Mouse (Mus musculus): ENCODE data around the gene C2cd4a. TPM values are rescaled to one million over a fixed set of nuclear protein-coding genes. Genes with fewer than 3 reads are reported as not detected.

The C2cd4a gene
- polyA plus RNA-seq (2017; shearing (Covaris generic)) = not detected

DNA sequence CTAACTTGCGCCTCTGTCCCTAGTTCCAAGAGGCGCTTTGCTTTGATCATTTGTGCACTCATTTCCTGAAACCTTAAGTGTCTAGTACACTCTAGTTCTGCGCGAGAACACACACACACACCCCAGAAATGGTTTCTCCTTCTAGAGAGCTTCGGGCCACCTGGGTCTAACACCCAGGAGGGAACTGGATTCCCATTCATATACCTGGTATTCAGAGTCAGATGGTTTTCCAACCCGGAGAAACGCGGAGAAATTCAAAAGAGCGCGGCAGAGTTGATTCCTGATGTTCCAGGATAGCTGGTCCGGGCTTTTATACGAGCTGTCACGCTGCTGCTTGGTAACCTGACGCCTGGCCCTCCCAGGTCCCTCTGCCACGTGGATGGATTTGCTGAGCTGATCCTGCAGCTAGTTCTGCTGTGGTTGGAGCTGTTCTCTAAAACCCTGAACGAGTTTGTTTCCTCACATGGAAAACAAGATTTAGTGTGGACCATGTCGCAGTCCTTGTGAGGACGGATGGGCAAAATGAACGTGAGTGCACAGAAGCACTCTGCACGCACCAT lies at the start of gene C2cd4a:
C2cd4a (minus strand) TSS at position 285 of the 560 bp plus-strand sequence.

DNA sequence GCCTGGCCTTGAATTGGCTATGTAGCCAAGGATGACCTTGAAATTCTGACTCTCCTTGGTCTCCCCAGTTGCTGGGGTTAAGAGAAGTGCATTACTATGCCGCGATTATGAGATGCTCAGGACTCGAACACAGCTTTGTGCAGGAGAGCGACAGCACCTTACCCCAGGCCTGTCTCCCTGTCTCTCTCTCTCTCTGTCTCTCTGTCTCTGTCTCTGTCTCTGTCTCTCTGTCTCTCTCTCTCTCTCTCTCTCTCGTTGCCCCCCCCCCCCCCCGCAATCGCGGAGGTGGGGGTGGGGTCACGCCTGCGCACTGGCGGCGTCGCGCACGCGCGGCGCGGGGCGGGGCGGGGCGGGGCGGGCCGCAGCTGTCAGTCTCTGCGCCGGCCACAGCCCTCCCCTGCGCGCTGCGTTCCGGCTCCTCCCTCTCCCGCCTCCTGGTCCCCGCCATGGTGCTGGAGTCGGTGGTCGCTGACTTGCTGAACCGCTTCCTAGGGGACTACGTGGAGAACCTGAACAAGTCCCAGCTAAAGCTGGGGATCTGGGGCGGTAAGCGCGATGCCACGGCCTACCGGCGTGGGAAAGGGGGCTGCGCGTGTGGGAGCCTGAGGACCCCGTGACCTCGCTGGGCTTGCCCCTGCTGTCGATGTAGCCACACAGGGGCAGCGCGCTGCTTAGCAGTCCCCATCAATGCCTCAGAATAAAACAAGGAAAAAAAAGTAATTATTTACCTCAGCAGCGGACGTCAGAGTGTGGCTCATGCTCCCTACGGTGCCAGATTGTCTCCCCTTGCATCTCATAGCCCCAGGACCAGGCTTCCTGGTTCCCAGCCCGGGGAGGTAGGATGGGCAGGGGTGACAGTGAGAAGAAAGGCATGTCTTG lies 8.1 kb upstream of the C2cd4a start, which contains the start of gene Vps13c:
Vps13c (plus strand) TSS at position 416 of the 879 bp plus-strand sequence.

Other genes with a start within 250 kb of the C2cd4a start
- not detected for gene C2cd4b, start 72.9 kb downstream of the C2cd4a start, polyA plus RNA-seq (2017; shearing (Covaris generic))
- gene Vps13c, start 8.1 kb upstream of the C2cd4a start, polyA plus RNA-seq (2017; shearing (Covaris generic)) = 25.0 TPM